Mouse (Mus musculus): Measurements from ENCODE around the gene Ppp1cc.
"Not testable (repeated sequence)": the region's sequence is repeated elsewhere in the genome, so short reads cannot be mapped to it uniquely, and the experiment has no call there.

The Ppp1cc gene

DNA sequence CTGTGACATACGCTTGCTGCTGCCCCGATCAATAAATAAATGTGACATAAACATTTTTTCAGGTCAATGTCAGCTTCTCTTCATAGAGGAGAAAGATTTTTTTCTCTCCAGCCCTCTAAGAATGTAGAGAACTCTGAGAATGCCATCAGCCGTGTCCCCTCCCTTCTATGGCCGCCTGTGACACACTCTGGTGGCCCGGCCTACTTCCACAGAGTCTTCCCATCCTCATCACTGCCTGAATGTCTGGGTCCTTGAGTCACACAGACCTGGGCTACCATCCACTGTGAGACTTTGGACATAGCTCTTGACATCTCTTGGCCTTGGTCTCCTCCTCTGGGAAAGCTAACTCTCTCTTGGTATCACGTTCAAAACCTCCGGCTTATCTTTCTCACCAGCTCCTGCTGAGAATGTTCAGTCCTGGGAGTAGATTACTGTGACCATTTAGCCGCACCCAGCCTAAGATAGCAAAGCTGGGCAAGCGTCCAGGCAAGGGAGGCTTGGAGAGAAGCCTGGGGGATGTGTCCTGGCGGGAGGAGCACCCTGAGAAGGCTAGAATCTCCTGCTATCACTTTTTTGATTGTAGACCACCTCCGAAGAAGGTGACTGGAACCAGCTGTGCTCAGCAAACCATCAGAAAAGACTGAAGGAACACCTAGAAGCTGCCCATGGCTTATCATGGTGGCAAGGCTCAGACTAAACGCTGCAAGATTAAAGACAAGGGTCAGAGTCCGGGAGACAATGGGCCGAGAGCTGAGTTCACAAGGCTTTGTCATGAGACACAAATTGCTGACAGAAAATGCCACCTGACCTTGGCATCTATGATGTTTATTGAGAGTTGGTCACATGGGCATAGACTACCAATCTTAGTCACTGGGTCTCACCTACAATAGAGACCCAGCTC, 21.3 kb upstream of the Ppp1cc start:
- DNase-seq (ENCODE audit: low read depth), result no peak

DNA sequence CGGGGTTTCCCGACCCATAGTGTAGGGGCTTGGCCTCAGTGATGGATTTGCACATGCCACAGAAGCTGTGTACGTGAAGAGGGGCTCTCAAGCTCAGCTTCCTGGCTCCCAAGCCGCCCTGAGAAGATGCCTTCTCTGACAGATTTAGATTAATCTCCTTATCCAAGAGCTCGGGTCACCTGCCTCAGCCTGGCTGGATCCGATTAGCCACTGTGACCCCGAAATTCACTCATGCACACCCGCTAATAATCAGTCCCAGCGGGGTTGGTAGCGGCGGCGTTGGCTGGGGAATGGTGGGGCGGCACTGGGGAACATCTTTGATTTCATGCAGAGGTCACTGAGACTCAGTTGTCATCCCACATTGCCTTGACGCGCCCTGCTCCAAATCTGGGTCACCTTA, 19.2 kb upstream of the Ppp1cc start:
- DNase-seq (ENCODE audit: low read depth), result no peak

DNA sequence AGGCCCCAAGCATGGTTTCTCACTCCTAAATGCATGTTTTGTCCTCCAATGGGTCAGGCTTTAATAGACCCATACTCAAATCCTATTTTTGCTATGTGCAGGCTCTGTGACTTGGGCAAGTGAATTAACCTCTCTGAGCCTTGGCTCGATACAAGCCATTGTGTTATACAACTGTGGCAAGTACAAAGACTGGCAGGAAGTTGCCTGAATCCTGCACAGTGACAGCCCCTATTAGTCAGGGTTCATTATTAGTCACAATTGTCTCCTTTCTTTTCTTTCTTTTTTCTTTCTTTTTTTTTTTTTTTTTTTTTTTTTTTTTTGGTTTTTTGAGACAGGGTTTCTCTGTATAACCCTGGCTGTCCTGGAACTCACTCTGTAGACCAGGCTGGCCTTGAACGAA, 18.3 kb upstream of the Ppp1cc start:
- not testable (repeated sequence) for DNase-seq (ENCODE audit: low read depth)

DNA sequence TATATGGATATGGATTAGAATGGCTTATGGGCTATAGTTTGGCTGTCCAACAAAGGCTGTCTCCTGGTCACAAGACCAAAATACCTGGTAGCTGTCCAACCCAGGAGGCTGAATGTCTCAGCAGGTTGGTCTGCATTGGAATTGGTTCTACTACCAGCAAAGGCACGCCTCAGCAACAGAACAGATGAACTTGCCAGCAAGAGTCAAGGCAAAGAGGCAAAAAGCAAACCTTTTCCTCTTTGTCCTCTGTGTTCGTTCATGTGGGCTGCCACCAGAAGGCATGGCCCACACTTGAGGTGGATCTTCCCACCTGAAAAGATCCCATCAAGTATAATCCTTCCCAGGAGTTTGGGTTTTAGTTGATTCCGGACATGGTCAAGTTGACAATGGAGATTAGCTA, 17.4 kb upstream of the Ppp1cc start, which contains the start of gene Ccdc63:
Gene Ccdc63, minus strand, starts transcription at position 101 of the 400 bp plus-strand sequence.
- no peak for DNase-seq (ENCODE audit: low read depth)

DNA sequence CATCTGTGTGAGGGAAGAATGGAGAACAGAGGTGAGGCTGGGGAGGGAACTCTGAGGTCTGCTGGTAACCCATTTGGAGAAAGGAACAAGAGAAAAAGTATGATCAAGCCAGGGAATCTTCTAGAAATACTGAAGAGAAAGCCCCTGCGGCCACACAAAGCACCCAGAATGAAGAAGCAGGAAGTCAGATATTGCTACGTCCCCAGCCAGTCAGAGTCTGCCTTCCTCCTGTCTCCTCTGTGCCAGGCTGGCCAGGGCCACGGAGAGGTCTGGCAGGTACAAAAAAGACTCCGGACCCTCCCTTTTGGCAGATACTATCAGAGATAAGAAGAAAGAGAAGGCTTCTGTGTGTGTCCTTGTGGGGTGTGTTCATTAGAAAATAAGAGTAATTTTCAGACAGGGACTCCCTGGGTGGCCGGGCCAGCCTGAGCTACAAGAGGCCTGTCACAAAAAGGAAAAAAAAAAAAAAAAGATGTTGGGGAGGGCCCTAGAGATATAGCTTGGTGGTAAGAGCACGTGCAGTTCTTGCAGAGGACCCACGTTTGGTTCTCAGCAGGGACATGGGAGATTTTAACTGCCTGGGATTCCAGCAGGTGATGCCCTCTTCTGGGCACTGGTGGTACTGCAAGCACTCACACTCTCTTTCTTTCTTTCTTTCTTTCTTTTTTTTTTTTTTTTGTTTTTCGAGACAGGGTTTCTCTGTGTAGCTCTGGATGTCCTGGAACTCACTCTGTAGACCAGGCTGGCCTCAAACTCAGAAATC, 15.7 kb upstream of the Ppp1cc start:
- peak; percentile 82 for DNase-seq (ENCODE audit: low read depth)

DNA sequence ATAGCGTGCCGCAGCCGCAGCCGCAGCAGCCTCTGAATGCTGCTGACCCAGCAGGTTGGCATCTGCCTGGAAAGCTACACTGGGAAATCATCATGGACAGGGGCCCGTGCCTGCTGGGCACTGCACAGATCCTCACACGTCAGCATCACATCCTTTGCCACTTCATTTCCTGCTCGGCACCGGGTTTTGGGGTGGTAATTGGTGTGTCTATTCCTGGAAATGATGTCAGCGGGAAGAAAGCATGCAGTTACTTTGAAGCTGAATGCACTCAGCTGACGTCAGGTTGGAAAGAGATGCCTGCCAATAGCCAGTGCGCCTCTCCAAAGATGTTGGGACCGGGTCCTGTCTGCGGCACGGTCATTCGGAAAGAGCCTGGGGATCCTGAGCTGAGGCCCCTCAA, 14.5 kb upstream of the Ppp1cc start:
- DNase-seq (ENCODE audit: low read depth), result peak; percentile 61

DNA sequence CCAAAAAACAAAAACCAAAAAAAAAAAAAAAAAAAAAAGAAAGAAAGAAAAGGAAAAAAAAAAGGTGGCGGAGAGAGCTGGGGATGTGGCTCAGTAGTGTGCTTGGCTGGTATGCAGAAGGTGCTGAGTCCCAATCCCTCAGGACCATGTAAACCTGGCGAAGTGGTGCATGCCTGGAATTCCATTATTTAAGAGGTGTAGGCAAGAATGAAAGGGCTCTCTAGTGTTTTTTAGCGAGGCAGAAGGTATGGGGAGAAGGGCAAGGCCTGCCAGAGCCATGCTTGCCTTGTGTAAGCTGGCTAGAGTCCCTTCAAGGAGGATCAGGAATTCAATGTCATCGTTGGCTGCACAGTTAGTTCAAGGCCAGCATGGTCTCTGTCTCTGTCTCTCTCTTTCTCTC, 13.3 kb upstream of the Ppp1cc start:
- DNase-seq (ENCODE audit: low read depth), result no peak

DNA sequence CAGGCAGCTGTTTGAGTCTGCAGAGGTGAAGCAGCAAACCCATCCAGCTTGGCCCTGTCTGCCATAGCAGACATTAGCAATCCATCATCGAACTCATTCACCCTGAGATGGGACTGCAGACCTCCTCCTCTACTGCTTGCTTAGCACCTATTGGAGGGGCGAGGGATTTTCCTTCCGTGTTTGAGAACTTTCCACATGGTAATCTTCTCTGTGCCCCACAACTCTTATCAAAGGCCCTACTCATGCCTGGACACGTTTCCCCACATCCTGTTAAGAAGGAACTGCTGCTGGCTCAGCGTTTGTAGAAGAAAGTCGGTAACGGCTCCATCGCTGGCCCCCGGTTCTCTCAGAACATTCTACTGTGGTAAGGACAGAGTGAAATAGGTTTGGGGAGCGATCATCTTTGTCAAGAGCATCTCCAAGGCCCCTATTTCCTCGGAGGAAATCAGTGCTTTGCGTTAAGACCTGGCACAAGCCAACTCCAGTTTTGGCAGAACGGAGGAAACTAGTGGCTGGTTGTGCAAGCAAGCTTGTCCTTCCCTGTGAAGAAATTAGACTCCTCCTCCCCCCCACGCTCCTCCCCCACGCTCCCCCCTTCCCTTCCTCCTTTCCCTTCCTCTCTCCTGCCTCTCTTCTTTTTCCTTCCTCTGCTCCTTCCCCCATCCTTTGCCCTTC, 12.6 kb upstream of the Ppp1cc start:
- DNase-seq (ENCODE audit: low read depth), result peak; percentile 98

DNA sequence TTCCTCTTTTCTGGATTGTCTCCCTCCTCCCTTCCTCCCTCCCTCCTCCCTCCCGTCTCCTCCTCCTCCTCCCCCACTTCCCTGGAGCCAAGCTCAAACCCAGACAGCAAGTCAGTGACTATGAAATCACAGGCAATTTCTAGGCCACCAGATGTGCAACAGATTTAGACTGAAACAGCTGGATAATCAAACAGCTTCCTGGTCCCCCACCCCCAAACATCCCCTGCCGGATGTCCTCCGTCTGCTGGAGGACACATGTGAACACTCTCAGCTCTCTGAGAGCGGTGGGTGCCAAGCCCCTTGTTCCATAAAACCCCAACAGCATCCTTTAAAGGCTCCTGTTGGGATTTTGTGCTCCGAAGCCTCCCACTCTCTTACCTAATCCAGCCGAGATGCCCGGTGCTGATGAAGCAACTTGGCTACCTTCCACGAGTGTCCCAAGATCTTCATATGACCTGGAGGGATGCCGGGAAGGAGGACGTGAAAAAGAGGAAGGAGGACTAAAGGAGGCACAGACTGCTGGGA, 12.0 kb upstream of the Ppp1cc start:
- DNase-seq (ENCODE audit: low read depth), result peak; percentile 77

DNA sequence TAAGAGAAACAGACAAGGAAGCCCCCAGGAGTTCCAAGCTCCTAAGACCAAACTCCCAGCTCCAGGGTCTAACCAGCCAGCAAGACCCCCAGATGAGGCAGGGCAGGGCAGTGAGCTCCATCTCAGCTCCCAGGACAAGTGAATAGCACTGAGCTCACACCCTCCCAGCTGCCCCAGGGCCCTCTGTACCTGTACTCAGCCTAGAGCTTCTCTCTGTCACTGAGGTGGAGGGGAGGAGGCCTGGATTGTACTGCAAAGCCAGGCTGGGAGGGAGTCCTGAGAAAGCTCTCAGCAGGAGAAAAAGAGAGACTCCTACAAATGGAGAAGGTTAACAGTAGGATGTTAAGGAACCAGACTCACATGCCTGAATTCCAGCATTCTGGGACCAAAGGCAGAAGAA, 11.5 kb upstream of the Ppp1cc start:
- no peak for DNase-seq (ENCODE audit: low read depth)

DNA sequence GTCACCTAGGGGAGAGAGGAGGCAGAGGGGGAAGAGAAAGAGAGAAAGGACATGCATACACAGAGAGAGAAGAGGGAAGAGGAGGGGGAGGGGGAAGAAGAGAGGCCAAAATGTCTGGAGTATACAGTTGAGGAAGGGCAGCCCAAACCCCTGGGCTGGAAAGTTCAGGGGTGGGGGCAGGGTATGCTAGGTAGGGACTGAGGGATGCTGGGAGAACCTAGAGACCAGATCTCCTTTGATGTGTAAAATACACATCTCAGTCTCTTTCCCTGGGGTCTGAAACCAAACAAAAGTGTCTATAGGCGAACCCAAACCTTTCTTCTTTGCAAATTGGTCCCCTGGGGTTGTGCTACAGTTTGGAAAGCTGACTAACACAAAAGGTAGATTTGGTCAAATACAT, 10.0 kb upstream of the Ppp1cc start:
- DNase-seq (ENCODE audit: low read depth), result no peak

DNA sequence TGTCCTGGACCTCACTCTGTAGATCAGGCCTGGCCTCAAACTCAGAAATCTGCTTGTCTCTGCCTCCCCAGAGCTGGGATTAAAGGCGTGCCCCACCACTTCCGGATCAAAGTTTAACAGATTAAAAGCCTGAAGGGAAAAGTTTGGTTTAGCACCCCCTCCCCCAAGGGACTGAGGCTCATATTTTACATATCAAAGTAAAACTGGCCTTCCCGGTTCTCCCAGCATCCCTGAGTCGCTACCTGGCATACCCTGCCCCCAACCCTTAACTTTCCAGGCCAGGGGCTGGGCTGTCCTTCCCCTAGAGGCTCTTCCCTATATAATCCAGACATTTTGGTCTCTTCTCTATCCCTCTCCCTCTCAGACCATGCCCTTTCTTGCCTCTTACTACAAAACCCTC, 8.8 kb upstream of the Ppp1cc start:
- DNase-seq (ENCODE audit: low read depth), result no peak

DNA sequence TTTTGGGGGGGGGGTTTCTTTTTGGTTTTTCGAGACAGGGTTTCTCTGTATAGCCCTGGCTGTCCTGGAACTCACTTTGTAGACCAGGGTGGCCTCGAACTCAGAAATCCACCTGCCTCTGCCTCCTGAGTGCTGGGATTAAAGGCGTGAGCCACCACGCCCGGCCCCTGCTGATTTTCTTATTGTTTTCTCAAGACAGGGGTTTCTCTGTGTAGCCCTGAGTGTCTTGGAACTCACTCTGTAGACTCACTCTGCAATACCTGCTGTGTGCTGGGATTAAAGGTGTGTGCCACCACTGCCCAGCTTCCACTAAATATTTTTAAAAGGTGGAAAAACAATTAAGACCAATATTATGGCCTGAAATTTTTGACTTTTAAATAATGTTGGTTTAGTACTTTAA, 5.6 kb upstream of the Ppp1cc start:
- not testable (repeated sequence) for DNase-seq (ENCODE audit: low read depth)

DNA sequence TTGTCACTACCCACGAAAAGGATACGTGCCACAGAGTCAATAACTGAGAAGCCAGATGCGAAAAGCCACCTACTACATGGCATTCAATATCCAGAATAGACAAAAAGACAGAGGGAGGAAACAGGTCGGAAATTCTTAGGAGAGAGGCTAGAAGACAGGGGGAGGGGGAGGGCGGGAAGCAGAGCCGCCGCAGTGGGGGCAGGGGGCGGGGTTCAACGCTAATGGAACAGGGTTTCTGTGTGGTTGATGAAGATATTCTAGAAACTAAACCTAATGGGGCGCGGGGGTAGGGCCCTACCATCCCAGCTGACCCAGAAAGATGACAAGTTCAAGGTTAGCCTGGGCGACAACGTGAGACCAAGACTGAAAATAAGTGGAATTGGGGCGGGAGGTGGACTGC, 4.1 kb upstream of the Ppp1cc start:
- DNase-seq (ENCODE audit: low read depth), result no peak

DNA sequence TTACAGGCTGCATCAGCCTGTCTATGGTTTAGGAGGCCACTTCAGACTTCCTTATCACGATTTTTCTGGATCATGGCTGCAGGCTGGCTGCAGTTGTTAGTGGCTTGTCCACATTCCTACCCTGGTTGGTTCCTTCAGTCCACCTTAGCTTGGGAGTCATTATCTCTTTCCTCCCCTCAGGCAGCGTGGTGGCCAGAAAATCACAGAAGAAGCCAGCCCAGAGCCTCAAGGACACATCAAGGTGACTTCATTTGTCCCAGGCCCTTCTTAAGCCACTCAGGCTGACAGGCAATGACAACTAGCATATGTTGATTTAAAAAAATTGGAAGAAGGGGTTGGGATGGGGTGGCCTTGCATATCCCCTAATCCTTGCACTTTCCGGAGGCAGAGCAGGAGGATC, 3.3 kb upstream of the Ppp1cc start:
- no peak for DNase-seq (ENCODE audit: low read depth)

DNA sequence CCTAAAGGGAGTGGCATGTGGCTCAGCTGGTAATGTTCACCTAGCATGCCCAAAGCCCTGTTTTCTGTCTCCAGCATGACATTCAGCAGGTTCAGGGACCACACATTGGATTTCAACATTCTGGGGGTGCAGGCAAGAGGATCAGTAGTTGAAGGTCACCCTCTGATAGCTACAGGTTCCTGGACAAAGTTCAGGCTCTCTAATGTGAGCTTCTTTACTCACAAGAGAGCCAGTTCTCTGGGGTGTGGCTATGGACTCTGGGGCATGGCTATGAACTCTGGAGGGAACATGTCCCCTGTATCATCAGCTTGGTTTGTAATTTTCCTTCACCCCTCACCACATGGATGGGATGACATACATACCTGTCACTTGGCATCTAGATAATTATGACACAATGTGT, 2.5 kb upstream of the Ppp1cc start:
- DNase-seq (ENCODE audit: low read depth), result no peak

DNA sequence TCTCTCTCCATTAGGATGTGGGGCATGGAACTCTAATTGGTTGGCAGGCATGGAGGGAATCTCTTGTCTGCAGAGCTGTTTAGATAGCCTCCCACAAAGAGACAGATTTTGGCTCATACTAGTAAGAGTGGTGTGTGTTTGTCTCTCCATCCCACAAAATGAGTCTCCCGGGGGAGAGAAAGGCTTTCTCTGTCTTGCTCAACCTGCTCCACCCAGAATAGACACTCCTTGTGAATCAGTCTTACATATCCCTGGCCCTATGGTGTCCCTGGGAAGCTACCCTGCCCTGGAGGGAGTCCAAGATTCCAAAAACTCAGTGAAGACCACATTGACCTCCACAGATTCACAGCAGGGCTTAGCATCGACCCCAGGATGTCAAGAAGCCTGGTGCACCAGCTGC, 1.6 kb upstream of the Ppp1cc start:
- DNase-seq (ENCODE audit: low read depth), result no peak

DNA sequence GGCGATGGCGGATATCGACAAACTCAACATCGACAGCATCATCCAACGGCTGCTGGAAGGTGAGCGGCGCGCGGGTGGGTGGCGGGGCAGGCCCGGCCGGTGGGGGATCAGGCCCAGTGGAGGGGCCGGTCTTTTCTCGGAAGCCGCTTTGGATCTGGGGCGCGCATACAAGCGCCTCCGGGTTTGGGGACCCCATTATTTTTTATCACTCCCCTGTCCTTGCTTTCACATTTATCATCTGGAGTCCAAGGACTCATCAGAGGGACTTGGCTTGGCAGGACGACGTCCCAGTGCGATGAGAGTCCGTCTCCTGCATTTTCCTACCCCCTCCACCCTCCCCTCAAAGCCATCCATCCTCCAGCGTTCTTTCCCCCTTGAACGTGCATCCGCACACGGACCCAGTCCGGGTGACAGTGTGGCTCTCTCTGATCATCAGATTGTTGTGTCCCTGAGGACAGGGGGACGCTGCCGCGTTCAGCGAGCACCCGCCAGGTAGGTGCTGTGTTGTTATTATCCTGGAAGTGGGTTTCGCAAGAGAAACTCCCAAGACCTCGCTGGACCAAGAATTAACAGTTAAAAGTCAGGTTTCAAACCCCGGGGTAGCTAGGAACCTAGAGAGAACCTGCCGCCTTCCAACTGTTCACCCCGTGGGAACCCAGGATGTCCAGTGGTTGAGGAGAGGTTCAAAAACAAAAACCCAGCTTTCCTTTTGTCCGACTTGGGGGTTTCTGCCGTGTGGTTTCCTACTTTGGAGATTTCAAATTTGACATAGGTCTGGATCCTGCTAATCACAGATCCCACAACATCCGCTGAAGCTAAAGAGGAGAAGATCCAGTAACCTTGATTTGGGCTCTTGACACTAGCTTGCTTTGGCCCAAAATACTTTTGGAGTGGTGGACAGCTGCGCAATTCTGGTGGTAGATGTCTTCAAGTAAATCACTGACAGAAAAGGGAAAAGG, 758 bp downstream of the Ppp1cc start:
- DNase-seq (ENCODE audit: low read depth), result no peak

DNA sequence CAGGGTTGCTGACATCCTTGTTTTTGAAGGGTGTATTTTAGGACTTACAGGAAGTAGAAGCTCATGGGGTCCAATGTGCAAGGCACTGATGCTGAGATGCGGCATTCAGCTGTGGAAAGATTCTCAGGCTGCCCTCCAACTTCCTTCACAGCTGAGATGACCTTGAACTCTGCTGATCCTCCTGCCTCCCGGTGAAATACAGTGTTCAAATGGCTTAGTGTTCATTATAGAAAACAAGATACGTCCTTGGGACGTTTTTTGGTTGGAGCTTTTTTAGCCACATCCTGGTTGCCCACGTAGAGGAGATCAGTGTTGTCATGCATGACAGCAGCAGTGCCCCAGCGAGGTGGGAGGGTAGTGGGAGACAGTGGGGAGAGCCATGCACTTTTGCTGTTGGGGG, 5.1 kb downstream of the Ppp1cc start:
- DNase-seq (ENCODE audit: low read depth), result peak; percentile 72

DNA sequence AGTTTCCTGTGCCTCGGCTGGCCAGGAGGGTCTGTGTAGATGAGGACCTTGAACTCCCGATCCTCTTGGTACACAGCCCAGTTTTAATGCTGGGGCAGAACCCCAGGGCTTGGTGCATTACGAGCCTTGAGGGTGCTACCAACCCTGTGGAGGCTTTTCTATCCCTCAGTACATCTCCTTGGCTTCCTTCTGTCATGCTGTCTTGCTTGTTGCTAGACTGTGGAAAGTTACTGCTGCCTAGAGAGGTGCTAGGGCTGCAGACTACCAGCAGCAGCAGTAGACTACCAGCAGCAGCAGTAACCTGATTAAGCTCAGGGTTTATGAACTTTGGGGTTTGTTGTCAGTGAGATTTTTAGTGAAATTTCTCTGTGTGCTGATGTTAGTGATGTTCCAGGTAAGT, 5.9 kb downstream of the Ppp1cc start:
- no peak for DNase-seq (ENCODE audit: low read depth)

DNA sequence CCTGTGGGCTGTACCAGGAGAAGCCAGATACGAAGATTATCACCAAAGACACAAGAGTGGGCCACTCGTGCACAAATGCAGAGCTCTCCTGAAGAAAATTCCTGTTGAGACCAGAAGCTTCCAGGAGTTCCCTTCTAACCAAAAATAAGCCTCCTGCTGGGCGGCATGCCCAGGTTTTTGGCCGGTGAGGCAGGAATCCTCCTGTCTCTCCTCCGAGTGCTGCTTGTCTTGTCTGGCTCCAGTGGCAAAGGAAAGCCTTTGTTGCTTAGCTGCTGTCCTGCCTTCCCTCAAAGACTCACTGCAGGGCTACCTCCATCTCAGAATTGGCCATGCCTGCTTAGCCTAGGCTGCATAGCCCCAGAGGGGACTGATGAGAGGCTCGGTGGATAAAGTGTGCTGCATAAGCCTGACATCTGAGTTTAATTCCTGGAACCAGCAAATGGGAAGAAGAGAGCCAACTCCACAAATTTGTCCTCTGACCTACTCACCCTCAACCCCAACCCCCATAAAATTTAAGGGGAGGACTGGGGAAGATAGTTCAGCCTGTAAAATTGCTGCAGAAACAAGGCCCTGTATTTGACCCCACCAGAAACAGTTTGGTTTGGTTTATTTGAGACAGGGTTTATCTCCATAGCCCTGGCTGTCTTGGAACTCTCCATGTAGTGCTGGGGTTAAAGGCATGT, 7.3 kb downstream of the Ppp1cc start:
- DNase-seq (ENCODE audit: low read depth), result no peak
